Mouse (Mus musculus) kidney, postnatal 0 days (tissue): Measurements from ENCODE around the gene 1810010D01Rik. TPM values are rescaled to one million over a fixed set of nuclear protein-coding genes. Genes with fewer than 3 reads are reported as not detected.

Experiments used
- ATAC-seq: fragments of 200-750 bp; cut with Nextera tagmentation; replicated peaks from 2 replicates; pipeline ENCODE4 v1.8.0; 2017; ENCODE audit warnings: low read depth, moderate number of reproducible peaks, moderate TSS enrichment, moderate library complexity; ENCODE audit not compliant: low FRiP score
- DNase-seq: peaks from one replicate; pipeline ENCODE4 v3.0.0-alpha.2; 2016; ENCODE audit warnings: low spot score
- H3K27ac ChIP-seq: fragments of 300-500 bp; sonication (generic); 2 replicates; pipeline ENCODE4 v1.5.1; 2014; ENCODE audit warnings: mild to moderate bottlenecking
- H3K27me3 ChIP-seq: fragments of 300-500 bp; sonication (generic); 2 replicates; pipeline ENCODE4 v1.6.1; 2014; ENCODE audit warnings: low read length, mixed read lengths; ENCODE audit not compliant: insufficient read depth
- H3K36me3 ChIP-seq: fragments of 300-500 bp; sonication (generic); 2 replicates; pipeline ENCODE4 v1.6.1; 2014; ENCODE audit warnings: low read length, mixed read lengths; ENCODE audit not compliant: insufficient read depth
- H3K4me1 ChIP-seq: fragments of 300-500 bp; sonication (generic); replicated peaks from 2 replicates; pipeline ENCODE4 v1.6.1; 2014; ENCODE audit warnings: antibody characterized with exemption, low read length, mixed read lengths; ENCODE audit not compliant: insufficient read depth
- H3K4me2 ChIP-seq: fragments of 300-500 bp; sonication (generic); 2 replicates; pipeline ENCODE4 v1.6.1; 2014; ENCODE audit warnings: mild to moderate bottlenecking, low read length, moderate library complexity, mixed read lengths
- H3K4me3 ChIP-seq: fragments of 300-500 bp; sonication (generic); replicated peaks from 2 replicates; pipeline ENCODE4 v1.5.1; 2014; ENCODE audit warnings: low read depth, low read length
- H3K9ac ChIP-seq: fragments of 300-500 bp; sonication (generic); 2 replicates; pipeline ENCODE4 v1.6.1; 2014; ENCODE audit warnings: low read depth, low read length
- H3K9me3 ChIP-seq: fragments of 300-500 bp; sonication (generic); replicated peaks from 2 replicates; pipeline ENCODE4 v1.6.1; 2016; ENCODE audit warnings: low read length, inconsistent platforms, mixed read lengths
- CTCF ChIP-seq: IDR thresholded peaks from 2 replicates; pipeline ENCODE4 v1.5.1; 2016; ENCODE audit warnings: antibody characterized with exemption, low read depth, mild to moderate bottlenecking, moderate library complexity
- WGBS: fragments of 180-500 bp; shearing (Covaris S2); extraction: QIAGEN DNeasy Blood & Tissue Kit; methylation state at CpG from one replicate; pipeline ENCODE4 v1.1.7; 2014; 5-methylcytosine and 5-hydroxymethylcytosine counted together
- polyA plus RNA-seq: library from polyadenylated mRNA; unstranded; fragments of >200 nt; fragmentation: Nextera tagmentation; extraction: Ambion mirVana; gene quantifications from 2 replicates; pipeline ENCODE4 v1.2.1, GENCODE M21; 2015

Gene 1810010D01Rik
- polyA plus RNA-seq, 1 experiment from 2014 or later = not detected

DNA sequence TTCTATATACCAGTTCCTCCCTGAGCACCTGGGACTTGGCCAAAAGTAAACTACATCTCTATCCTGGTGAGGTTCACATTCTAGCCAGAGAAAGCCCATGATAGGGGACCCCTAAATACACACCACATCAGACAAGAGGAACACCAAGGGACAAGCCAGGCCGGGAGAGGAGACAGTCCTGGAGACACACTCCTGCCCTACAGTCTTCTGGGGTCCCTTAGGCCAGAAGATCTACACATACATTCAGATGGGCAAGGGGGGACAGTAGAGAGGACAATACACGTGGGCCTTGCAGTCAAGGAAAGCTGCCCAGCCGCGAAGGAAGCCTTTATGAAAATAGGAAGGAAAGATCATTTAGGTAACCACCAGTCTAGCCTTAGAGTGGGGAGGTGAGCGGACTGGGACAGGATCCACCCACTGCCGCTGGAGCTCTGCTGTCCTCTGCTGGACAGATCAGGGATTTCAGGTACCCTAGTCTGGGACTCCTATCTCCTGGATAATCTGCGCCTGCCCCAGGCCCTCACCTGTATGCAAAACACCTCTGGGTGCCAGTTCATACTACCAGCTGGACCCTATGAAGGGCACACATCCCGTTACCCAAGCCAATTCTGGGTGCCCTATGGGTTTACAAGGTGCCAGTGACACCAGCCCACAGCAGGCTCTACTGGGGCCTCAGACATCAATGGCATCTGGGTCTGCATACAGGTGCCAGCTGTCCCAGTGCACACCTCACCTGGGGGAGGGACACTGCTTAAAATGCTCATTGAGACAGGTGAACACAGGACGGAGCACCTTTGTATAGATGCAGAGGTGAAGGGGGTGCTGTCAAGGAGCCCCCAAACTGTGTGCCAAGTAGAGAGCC, 35.2 kb upstream of the 1810010D01Rik start:
- Histone ChIP-seq H3K27me3 (no peaks in the 10 kb centered on the region), H3K4me2 (no peak overlapping the region), H3K27ac (no peak overlapping the region), H3K36me3 (no peaks in the 10 kb centered on the region), H3K4me3 (no peak overlapping the region), H3K4me1 (peaks cover 12% of the 10 kb centered on the region; the same call in 1 of the 2 replicates), H3K9me3 (no peaks in the 10 kb centered on the region), H3K9ac (no peak overlapping the region)
- DNase-seq = peak; percentile 90
- WGBS = 11% methylated on average over 9 of the region's 9 CpGs
- peak; percentile 100 for TF ChIP-seq CTCF
- peak; percentile 52; the same call in 1 of the 2 replicates for ATAC-seq

DNA sequence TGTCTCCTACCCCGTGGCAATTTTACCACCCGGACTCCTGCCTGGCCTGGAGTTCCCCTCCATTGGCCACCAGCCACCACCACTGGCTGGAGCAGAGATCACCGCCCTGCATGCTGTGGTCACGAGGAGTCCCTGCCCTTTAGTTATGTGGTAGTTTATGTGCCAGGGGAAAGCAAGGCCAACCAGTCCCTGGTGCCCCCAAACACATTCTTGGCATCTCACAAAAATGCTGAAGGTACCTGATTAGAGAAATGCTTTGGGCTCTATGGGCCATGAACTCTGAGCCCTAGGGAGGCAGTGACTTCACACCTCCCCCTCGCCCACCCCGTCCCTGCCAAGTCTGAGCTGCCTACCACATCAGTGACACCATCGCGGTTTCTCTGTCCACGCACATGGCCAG, 34.1 kb upstream of the 1810010D01Rik start:
- Histone ChIP-seq H3K27me3 (no peaks in the 10 kb centered on the region), H3K9ac (no peak overlapping the region), H3K27ac (no peak overlapping the region), H3K4me1 (peaks cover 12% of the 10 kb centered on the region; the same call in 1 of the 2 replicates), H3K9me3 (no peaks in the 10 kb centered on the region), H3K4me3 (no peak overlapping the region), H3K4me2 (no peak overlapping the region), H3K36me3 (no peaks in the 10 kb centered on the region)
- 57% methylated on average over 9 of the region's 9 CpGs for WGBS
- no peak for ATAC-seq
- no peak for TF ChIP-seq CTCF
- DNase-seq = no peak

DNA sequence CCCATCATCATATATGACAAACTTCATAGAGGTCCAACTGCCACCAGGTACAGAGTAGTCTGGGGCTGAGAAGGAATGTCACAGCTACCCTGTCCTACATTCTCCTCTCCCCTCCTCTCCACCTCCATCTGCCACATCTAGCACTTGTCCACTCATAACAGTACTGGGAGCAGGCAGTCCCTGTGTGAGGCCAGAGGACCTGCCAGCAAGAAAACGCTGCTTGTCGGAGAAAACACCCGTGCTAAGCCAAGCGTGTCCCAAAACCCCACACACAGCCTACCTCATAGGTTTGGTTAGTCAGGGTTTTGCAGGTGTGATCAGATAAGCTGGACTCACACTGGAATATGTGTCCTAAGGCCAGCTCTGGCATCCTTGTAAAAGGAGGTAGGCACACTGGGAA, 33.0 kb upstream of the 1810010D01Rik start:
- H3K27ac ChIP-seq = no peak overlapping the region
- H3K9me3 ChIP-seq = no peaks in the 10 kb centered on the region
- peaks cover 12% of the 10 kb centered on the region; the same call in 1 of the 2 replicates for H3K4me1 ChIP-seq
- no peak overlapping the region for H3K4me2 ChIP-seq
- DNase-seq (no peak), ATAC-seq (no peak)
- no peak overlapping the region for H3K9ac ChIP-seq
- 69% methylated on average over 4 of the region's 4 CpGs for WGBS
- H3K27me3 ChIP-seq = no peaks in the 10 kb centered on the region
- no peaks in the 10 kb centered on the region for H3K36me3 ChIP-seq
- no peak for TF ChIP-seq CTCF
- no peak overlapping the region for H3K4me3 ChIP-seq

DNA sequence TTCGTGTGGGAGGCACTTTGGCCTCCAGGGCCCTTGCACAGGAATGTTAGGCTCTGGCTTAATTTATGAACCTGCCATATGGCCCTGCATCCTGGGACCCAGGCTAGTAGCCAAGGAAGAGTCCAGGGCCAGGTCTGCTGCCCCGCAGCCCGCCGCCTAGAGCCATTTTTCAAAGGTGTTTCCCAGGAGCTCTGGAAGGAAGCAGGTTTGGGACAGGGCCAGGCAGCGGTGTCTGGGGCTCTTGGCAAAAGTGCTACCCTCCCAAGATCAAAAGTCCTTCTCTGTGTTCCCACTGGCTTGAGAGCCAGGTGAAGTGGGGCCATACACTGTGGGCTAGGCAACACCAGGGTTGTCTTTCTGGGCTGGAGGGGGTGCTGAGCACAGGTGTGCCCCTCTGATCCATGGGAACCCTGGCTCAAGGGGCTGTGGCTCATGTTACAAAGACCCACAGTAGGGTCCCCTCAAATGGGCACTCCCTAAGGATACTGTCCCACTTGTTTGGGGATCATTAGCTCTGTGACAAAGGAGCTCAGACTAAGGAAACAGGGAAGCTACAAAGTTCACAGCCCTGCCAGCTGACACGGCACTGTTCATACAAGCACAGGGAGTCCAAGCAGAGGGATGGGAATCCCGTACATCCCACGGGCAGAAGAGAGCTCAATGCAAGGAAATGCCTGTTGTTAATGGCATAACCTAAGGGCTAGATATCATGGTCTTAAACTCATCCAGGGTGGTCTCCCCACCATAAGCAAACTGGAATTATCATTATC, 32.0 kb upstream of the 1810010D01Rik start:
- Histone ChIP-seq H3K27me3 (no peaks in the 10 kb centered on the region), H3K9ac (no peak overlapping the region), H3K4me3 (no peak overlapping the region), H3K36me3 (no peaks in the 10 kb centered on the region), H3K27ac (no peak overlapping the region), H3K9me3 (no peaks in the 10 kb centered on the region), H3K4me1 (peaks cover 12% of the 10 kb centered on the region), H3K4me2 (no peak overlapping the region)
- ATAC-seq = no peak
- WGBS = 41% methylated on average over 8 of the region's 8 CpGs
- DNase-seq = no peak
- TF ChIP-seq CTCF = no peak

DNA sequence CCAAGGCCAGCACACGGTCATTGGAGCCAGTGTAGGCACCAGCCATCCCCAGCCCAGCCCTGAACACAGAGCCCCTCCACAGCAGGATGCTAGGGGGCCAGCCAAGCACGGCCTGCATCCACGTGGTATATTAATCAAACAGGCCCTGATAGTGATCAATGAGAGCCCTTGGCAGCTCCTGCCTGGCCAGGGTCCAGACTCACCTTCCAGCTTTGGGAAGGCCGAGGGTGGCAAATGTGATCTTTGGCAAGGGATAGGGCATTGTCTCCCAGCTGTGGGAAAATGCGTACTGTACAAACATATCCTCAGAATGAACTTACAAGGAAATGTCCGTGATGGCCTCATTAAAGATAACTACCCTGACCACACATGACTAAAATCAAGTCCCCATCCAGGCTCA, 31.2 kb upstream of the 1810010D01Rik start:
- no peak for DNase-seq
- no peaks in the 10 kb centered on the region for H3K36me3 ChIP-seq
- H3K4me3 ChIP-seq = no peak overlapping the region
- no peak for ATAC-seq
- H3K9ac ChIP-seq = no peak overlapping the region
- no peak overlapping the region for H3K4me2 ChIP-seq
- WGBS = 36% methylated on average over 6 of the region's 6 CpGs
- H3K27ac ChIP-seq = no peak overlapping the region
- H3K27me3 ChIP-seq = no peaks in the 10 kb centered on the region
- TF ChIP-seq CTCF = no peak
- H3K4me1 ChIP-seq = peaks cover 12% of the 10 kb centered on the region
- no peaks in the 10 kb centered on the region for H3K9me3 ChIP-seq
